Mouse (Mus musculus): ENCODE results near the gene Kank3. TPM values are rescaled to one million over a fixed set of nuclear protein-coding genes. Genes with fewer than 3 reads are reported as not detected.
"Not testable (repeated sequence)": the region's sequence is repeated elsewhere in the genome, so short reads cannot be mapped to it uniquely, and the experiment has no call there.

Gene Kank3
- polyA plus RNA-seq, 1 experiment from 2014 or later = 40.5 TPM

DNA sequence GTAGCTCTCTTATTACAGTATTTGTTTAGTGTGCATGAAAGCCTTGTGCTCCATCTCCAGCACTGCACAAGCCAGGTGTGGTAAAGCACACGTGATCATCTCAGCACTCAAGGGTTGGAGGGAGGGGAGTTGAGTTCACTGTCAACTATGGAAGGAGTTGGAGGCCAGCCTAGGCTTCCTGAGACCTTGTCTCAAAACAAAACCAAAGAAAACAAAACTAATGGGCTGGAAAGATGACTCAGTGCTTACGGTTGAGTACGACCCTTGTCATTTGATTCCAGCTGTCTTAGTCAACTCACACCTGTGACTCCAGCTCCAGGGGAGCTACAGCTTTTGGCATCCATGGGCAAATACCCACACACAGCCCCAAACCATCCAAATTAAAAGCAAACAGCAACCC, 2.2 kb downstream of the Kank3 start:
- H3K27ac ChIP-seq = no peak overlapping the region
- no peak overlapping the region for H3K9ac ChIP-seq
- H3K4me1 ChIP-seq (replicated peaks) = peaks cover 16% of the 10 kb centered on the region
- H3K9me3 ChIP-seq = no peaks in the 10 kb centered on the region
- ATAC-seq (ENCODE audit: low FRiP score) = no peak
- no peaks in the 10 kb centered on the region for H3K36me3 ChIP-seq
- peaks cover 21% of the 10 kb centered on the region for H3K27me3 ChIP-seq
- H3K4me3 ChIP-seq = no peak overlapping the region
- 58% methylated on average over 3 of the region's 3 CpGs for WGBS
- no peak overlapping the region for H3K4me2 ChIP-seq

DNA sequence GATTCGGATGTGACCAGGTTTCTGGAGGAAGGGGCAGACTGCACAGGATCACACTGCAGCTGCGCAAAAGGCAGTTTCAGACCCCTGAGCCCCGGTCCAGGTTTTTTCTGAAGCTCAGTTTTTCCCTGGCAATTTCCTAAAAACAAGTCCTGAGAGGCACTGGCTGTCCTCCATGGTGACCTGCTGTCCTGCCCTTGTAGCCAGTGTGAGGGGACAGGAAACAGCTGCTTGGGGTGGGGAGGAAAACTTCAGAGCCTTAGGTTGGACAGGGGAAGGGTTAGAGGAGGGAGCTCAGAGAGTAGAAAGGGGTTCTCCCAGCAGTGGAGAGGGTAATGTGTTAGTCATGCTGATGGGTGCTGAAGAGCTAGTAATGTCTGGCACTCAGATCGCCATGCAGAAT, 2.7 kb downstream of the Kank3 start:
- no peak for ATAC-seq (ENCODE audit: low FRiP score)
- H3K36me3 ChIP-seq = no peaks in the 10 kb centered on the region
- H3K4me2 ChIP-seq = 0 out of 2 replicates have a peak overlapping the region, but pooled peaks have one; percentile 4
- H3K27me3 ChIP-seq = peaks cover 21% of the 10 kb centered on the region
- no peak overlapping the region for H3K4me3 ChIP-seq
- H3K9me3 ChIP-seq = no peaks in the 10 kb centered on the region
- H3K27ac ChIP-seq = no peak overlapping the region
- no peak overlapping the region for H3K9ac ChIP-seq
- 72% methylated on average over 4 of the region's 4 CpGs for WGBS
- H3K4me1 ChIP-seq (replicated peaks) = peaks cover 19% of the 10 kb centered on the region

DNA sequence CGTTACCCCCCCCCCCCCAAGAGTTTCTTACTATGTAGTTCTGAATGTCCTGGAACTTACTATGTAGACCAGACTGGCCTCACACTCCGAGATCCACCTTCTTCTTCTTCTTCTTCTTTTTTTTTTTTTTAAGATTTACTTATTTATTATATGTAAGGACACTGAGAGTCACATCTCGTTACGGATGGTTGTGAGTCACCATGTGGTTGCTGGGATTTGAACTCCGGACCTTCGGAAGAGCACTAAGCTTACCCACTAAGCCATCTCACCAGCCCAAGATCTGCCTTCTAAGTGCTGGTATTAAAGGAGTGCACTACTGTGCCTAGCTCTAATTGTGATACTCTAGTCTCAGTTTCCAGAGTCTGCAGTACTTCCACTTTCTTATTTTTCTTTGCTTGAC, 5.1 kb downstream of the Kank3 start:
- H3K4me2 ChIP-seq = no peak overlapping the region
- H3K36me3 ChIP-seq = peaks cover 18% of the 10 kb centered on the region
- H3K27ac ChIP-seq = no peak overlapping the region
- H3K4me1 ChIP-seq (replicated peaks) = peaks cover 26% of the 10 kb centered on the region
- no peak for ATAC-seq (ENCODE audit: low FRiP score)
- peaks cover 18% of the 10 kb centered on the region for H3K27me3 ChIP-seq
- WGBS = 91% methylated on average over 6 of the region's 6 CpGs
- no peaks in the 10 kb centered on the region for H3K9me3 ChIP-seq
- no peak overlapping the region for H3K9ac ChIP-seq
- H3K4me3 ChIP-seq = no peak overlapping the region

DNA sequence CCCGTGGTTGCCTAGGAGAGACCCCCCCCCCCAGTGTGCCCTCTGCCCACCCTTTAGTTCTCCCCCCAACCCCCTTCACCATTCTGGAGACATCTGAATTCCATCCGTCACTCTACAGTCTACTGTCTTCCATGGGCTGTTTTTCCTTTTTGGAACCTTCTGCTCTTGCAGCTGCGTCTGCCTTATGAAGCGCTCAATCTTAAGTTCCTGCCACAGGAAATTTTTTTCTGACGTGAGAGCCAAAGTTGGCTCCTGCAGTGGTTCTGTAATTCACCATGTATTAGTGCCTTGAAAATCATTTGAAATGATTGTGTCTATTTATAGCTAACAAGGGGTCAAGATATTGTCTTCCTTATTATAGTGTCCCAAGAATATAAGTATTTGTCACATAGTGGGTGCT, 6.3 kb downstream of the Kank3 start:
- Histone ChIP-seq H3K27me3 (peaks cover 6% of the 10 kb centered on the region; the same call in 1 of the 2 replicates), H3K9ac (peak overlapping the region; percentile 81; the same call in 1 of the 2 replicates)
- WGBS = 65% methylated on average over 5 of the region's 5 CpGs

DNA sequence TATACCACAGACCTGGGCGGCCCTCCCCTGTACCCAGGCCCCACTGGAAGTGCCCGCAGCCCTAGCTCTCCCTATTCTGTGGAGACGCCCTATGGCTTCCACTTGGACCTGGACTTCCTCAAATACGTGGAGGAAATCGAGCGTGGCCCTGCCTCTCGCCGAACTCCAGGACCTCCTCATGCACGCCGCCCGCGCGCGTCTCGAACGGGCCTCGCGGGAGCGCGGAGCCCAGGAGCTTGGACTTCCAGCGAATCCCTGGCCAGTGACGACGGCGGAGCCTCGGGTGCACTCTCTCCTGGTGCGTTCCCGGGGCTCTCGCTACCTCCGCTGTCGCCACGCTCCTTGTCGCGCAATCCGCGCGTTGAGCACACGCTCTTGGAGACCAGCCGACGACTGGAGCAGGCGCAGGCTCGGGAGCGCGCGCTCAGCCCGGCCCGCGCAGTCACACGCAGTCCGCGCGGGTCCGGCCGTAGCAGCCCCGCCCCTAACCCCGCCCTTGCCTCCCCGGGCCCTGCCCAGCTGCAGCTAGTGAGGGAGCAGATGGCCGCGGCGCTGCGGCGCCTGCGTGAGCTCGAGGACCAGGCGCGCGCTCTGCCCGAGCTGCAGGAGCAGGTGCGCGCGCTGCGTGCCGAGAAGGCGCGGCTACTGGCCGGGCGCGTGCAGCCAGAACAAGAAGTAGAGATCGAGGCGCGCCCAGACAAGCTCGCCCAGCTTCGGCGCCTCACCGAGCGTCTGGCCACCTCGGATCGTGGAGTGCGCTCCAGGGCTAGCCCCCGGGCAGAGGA, 7.1 kb downstream of the Kank3 start:
- peaks cover 27% of the 10 kb centered on the region for H3K4me1 ChIP-seq (replicated peaks)
- H3K27me3 ChIP-seq = peaks cover 3% of the 10 kb centered on the region; the same call in 1 of the 2 replicates
- H3K27ac ChIP-seq = peak overlapping the region; percentile 90
- H3K4me2 ChIP-seq = peak overlapping the region; percentile 77
- H3K9me3 ChIP-seq = no peaks in the 10 kb centered on the region
- H3K9ac ChIP-seq = peak overlapping the region; percentile 81
- under 1% methylated on average over 89 of the region's 89 CpGs for WGBS
- H3K4me3 ChIP-seq = peak overlapping the region; percentile 52
- peak; percentile 95 for ATAC-seq (ENCODE audit: low FRiP score)
- H3K36me3 ChIP-seq = peaks cover 38% of the 10 kb centered on the region

More for the DNA sequence above, 6.3 kb downstream of the Kank3 start:
- peak overlapping the region; percentile 77 for H3K4me2 ChIP-seq
- H3K4me3 ChIP-seq = peak overlapping the region; percentile 52
- peak overlapping the region; percentile 90 for H3K27ac ChIP-seq
- peaks cover 30% of the 10 kb centered on the region for H3K36me3 ChIP-seq
- H3K4me1 ChIP-seq (replicated peaks) = peaks cover 20% of the 10 kb centered on the region
- no peaks in the 10 kb centered on the region for H3K9me3 ChIP-seq
- ATAC-seq (ENCODE audit: low FRiP score) = no peak

DNA sequence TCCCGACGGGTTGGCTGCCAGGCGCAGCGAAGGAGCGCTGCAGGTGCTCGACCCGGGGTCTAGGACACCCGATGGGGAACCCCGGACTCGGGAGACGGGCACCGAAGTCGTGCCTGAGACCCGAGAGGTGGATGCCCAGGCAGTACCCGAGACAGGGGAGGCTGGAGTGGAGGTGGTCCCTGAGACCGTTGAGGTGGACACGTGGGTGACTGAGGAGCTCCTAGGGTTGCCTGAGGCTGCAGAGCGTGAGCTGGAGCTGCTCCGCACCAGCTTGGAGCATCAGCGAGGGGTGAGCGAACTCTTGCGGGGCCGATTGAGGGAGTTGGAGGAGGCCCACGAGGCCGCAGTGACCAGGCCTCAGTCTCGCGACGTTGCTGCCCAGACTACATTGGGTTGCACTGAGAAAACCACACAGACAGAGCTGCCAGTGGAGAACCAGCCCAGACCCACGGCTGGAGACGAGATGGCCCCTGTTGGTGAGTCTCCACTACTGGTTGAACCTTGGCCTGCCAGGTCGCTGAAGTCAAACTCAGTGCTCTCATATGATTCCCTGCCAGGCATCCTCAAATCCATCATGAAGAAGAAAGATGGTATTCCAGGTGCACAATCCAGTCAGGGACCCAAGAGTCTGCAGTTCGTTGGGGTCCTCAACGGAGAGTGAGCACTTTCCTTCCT, 7.8 kb downstream of the Kank3 start:
- ATAC-seq (ENCODE audit: low FRiP score) = no peak
- H3K9me3 ChIP-seq = no peaks in the 10 kb centered on the region
- peak overlapping the region; percentile 81 for H3K9ac ChIP-seq
- peaks cover 34% of the 10 kb centered on the region for H3K4me1 ChIP-seq (replicated peaks)
- H3K27me3 ChIP-seq = no peaks in the 10 kb centered on the region; the same call in 1 of the 2 replicates
- peak overlapping the region; percentile 77 for H3K4me2 ChIP-seq
- H3K36me3 ChIP-seq = peaks cover 43% of the 10 kb centered on the region
- H3K4me3 ChIP-seq = peak overlapping the region; percentile 52
- WGBS = 15% methylated on average over 33 of the region's 33 CpGs
- peak overlapping the region; percentile 90 for H3K27ac ChIP-seq

DNA sequence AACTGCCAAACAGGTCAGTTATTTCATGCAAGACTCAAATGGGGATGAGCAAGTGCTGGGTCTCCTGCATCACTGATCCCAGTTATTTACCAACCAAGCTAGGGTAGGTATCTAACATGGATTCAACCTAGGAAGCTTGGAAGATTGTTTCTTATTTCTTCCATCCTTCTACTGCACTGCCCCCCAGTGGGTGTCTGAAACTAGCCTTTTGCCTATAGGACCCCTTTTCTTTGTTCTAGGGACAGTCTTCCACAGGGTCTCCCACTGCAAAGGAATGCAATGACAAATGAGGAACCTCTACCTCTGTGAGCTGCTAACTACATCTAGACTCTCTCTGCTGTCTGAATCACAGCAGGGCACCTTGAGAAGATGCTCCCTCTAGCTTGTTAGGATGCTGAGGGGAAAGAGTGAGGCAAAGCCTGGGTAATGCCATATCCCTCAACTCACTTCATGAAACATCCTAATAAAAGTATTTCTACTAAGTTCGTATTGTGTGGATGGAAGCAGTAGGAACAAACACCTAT, 12.2 kb downstream of the Kank3 start:
- WGBS = 92% methylated on average over 1 of the region's 1 CpGs
- Histone ChIP-seq H3K4me1 (replicated peaks) (peaks cover 57% of the 10 kb centered on the region), H3K9ac (peak overlapping the region; percentile 85; the same call in 1 of the 2 replicates)

DNA sequence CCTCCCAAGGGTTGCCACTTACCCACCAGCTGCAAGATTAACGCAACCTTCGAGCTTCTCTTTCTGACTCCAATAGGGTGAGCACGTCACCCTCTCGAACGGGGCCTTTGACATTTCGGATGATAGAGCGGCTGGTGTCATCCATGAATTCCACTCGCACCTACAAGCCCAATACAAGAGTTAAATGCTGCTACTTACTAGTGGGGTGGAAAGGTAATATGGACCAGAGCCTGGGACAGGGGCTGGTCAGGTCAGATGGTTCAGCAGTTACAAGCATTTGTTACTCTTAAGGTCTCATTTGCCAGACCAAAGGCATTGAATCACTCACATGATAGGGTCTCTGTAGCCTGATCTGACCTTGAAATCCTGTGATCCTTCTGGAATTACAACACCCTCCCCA, 12.9 kb downstream of the Kank3 start:
- not testable (repeated sequence) for H3K27me3 ChIP-seq; ATAC-seq (ENCODE audit: low FRiP score); H3K9me3 ChIP-seq
- H3K4me1 ChIP-seq (replicated peaks) = peaks cover 57% of the 10 kb centered on the region
- H3K4me2 ChIP-seq = peak overlapping the region; percentile 97
- WGBS = 87% methylated on average over 8 of the region's 8 CpGs
- peaks cover 43% of the 10 kb centered on the region for H3K36me3 ChIP-seq
- H3K9ac ChIP-seq = peak overlapping the region; percentile 85
- H3K4me3 ChIP-seq = peak overlapping the region; percentile 76
- H3K27ac ChIP-seq = 0 out of 2 replicates have a peak overlapping the region, but pooled peaks have one; percentile 8

More for the DNA sequence above, 12.2 kb downstream of the Kank3 start:
- H3K4me2 ChIP-seq = peak overlapping the region; percentile 97
- H3K27me3 ChIP-seq = no peaks in the 10 kb centered on the region
- H3K27ac ChIP-seq = no peak overlapping the region
- no peaks in the 10 kb centered on the region for H3K9me3 ChIP-seq
- H3K4me3 ChIP-seq = peak overlapping the region; percentile 76; the same call in 1 of the 2 replicates
- peaks cover 43% of the 10 kb centered on the region for H3K36me3 ChIP-seq
- no peak for ATAC-seq (ENCODE audit: low FRiP score)

DNA sequence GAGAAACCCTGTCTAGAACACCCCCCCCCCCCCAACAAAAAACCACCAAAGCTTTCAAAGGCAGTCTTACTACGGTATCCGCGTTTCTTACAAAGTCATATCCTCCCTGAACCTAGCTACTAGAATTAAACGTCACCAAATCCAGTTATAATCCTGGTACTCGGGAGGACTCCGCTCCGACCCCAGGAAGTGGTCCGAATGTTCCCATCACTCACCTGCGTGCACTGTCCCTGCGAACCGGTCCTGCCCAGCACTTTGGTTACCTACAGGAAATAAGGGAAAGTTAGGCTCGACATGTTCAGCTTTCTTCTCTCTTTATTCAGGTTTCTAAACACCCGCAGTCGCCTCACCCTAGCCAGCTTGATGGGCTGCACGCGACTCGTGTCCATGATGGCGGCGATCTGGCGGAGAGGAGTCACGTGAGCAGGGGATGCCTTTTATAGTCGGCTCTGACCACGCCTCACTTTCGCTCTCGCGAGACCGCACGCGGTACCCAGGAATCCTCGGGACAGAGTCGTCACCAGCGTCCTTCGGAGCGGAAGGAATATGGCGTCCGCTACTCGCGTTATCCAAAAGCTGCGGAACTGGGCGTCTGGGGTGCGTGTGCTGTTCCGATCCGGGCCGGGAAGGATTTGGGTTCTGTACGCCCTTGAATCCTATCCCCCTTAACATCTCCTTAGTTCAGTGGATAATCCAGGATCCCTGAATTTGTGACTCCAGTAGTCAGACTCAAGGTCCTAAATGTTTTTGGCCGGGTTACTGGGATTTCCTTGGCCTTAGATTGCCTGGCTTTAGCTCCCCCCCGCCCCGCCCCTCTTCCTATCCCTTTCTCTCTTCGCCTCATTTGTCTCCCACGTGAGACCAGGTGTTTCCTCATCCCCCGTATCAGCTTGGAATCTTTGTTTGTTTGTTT, 14.0 kb downstream of the Kank3 start, which contains the start of the genes Rps28 and Ndufa7:
Gene Rps28 (minus strand): TSS at position 479 of the 913 bp plus-strand sequence.
Gene Ndufa7 (plus strand): TSS at position 489 of the 913 bp plus-strand sequence.
- peak; percentile 93 for ATAC-seq (ENCODE audit: low FRiP score)
- H3K4me3 ChIP-seq = peak within 1 kb of the TSS; percentile 76
- no peaks in the 10 kb centered on the region for H3K27me3 ChIP-seq
- peaks cover 40% of the 10 kb centered on the region for H3K36me3 ChIP-seq
- H3K9ac ChIP-seq = peak within 1 kb of the TSS; percentile 85
- H3K9me3 ChIP-seq = no peaks in the 10 kb centered on the region
- H3K4me2 ChIP-seq = peak within 1 kb of the TSS; percentile 97
- under 1% methylated on average over 51 of the region's 51 CpGs for WGBS
- peak within 1 kb of the TSS; percentile 89 for H3K27ac ChIP-seq
- peaks cover 51% of the 10 kb centered on the region for H3K4me1 ChIP-seq (replicated peaks)

DNA sequence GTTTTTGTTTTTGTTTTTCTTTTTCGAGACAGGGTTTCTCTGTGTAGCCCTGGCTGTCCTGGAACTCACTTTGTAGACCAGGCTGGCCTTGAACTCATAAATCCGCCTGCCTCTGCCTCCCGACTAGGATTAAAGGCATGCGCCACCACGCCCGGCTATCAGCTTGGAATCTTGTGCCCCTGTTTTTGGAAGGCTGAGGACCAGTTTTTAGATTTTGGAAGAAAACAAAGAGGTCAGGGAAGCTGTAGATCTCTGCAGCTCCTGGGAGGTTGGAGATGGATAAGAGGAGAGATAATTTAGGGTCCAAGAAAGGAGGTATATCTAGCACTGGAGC, 14.6 kb downstream of the Kank3 start:
- 8% methylated on average over 6 of the region's 6 CpGs for WGBS
- Histone ChIP-seq H3K27ac (peak overlapping the region; percentile 89), H3K36me3 (peaks cover 40% of the 10 kb centered on the region), H3K4me3 (peak overlapping the region; percentile 76), H3K4me2 (peak overlapping the region; percentile 78), H3K9ac (peak overlapping the region; percentile 85), H3K4me1 (replicated peaks) (peaks cover 51% of the 10 kb centered on the region)
- not testable (repeated sequence) for H3K9me3 ChIP-seq; H3K27me3 ChIP-seq; ATAC-seq (ENCODE audit: low FRiP score)

DNA sequence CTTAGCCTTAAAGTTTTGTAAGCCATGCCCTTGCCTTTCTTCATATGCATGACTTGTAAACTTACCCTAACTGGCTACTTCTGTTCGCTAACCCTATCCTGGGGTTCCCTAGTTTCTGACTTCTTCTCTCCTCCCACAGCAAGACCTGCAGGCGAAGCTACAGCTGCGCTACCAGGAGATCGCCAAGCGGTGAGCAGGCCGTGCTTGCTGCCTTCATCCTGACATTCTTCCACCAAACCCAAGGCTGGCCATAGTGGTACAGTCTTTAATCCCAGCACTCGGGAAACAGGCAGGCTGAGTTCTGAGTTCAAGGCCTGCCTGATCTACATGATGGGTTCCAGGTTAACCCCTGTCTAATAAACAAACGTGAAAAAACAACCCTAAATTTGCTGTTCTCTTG, 15.1 kb downstream of the Kank3 start:
- no peak for ATAC-seq (ENCODE audit: low FRiP score)
- Histone ChIP-seq H3K4me1 (replicated peaks) (peaks cover 51% of the 10 kb centered on the region), H3K4me2 (peak overlapping the region; percentile 78), H3K27ac (no peak overlapping the region), H3K4me3 (peak overlapping the region; percentile 76), H3K27me3 (no peaks in the 10 kb centered on the region), H3K36me3 (peaks cover 41% of the 10 kb centered on the region), H3K9me3 (no peaks in the 10 kb centered on the region), H3K9ac (peak overlapping the region; percentile 85)
- WGBS = 88% methylated on average over 8 of the region's 8 CpGs

Data from hindbrain, embryonic 13.5 days (tissue).